Mouse (Mus musculus) skeletal muscle tissue, adult 2 months (tissue): ENCODE results near the gene Spdef.

Source experiments
- DNase-seq: peaks from one replicate; pipeline ENCODE4 v3.0.0-alpha.2; 2012; ENCODE audit warnings: low read depth, low spot score

Gene Spdef

DNA sequence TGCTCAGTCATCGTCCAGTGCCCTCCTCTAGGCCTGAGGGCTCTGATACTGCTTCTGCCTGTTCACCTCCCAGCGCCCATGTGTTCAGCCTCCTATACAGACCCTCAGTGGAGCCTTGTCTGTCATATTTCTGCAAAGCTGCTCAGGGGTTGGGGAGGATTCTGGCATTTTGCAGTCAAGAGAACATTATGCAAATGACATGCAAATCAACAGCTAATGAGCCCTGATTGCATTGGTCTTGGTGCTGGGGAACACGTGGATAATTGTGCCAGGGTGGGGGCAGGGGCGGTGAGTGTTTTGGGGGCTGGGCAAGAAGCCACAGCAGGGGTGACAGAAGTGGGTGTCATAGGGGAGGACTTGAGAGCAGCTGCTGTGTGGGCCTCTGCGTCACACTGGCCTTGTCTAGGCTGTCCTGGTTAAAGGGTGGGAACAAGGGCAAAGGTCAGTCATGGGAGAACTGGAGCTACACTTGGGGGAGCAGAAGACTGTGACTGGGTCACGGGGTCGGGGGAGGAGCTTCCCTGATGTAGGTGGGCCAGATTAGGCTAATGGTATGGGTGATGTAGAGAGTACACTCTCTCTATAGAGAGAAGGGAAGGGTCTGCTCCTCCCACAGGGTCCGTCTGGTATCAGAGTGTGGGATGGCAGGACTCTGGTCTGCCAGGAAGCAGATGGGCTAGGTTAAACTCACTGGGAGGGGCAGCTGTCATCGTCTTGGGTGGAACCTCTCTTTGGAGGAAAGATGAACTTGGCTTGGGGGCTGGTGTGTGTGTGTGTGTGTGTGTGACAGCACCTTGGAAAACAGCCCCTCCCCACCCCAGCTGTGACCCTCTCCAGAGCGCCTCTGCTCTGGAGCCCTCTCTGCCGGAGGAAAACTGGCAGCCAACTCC lies 49.6 kb downstream of the Spdef start:
- no peak for DNase-seq

GRCm38 (mm10) chr17:27677756-27678155 lies 51.0 kb downstream of the Spdef start:
- DNase-seq = no peak

- no peak for DNase-seq
Observed at GRCm38 (mm10) chr17:27676270-27676669, 52.5 kb downstream of the Spdef start.

- no peak for DNase-seq
Observed at GRCm38 (mm10) chr17:27675453-27675852, 53.3 kb downstream of the Spdef start.

GRCm38 (mm10) chr17:27673945-27674344 lies 54.8 kb downstream of the Spdef start:
- no peak for DNase-seq

GRCm38 (mm10) chr17:27671720-27672119 lies 57.0 kb downstream of the Spdef start:
- DNase-seq = no peak
